Mouse (Mus musculus): ENCODE results near the gene H2afy2. TPM values are rescaled to one million over a fixed set of nuclear protein-coding genes. Genes with fewer than 3 reads are reported as not detected.

H2afy2 gene
- polyA plus RNA-seq, 1 experiment from 2014 or later = 118 TPM

- Histone ChIP-seq H3K9ac (ENCODE audit: low read depth, low read length) (no peak overlapping the region), H3K9me3 (ENCODE audit: control insufficient read depth, low read length) (no peaks in the 10 kb centered on the region), H3K4me3 (ENCODE audit: low read length) (no peak overlapping the region), H3K4me2 (replicated peaks; ENCODE audit: low read depth, low read length) (no peak overlapping the region), H3K36me3 (ENCODE audit: control insufficient read depth, insufficient read depth, low read length) (peaks cover 84% of the 10 kb centered on the region), H3K4me1 (ENCODE audit: control insufficient read depth, insufficient read depth, low read length) (no peaks in the 10 kb centered on the region), H3K27ac (ENCODE audit: low read depth, low read length) (no peak overlapping the region), H3K27me3 (ENCODE audit: control insufficient read depth, insufficient read depth, low read length) (no peaks in the 10 kb centered on the region)
- WGBS = 86% methylated on average over 8 of the region's 8 CpGs
- ATAC-seq (ENCODE audit: low FRiP score, low TSS enrichment) = no peak
Observed at GRCm38 (mm10) chr10:61689405-61689804, 94.5 kb downstream of the H2afy2 start.

Small RNA genes lying within 50 kb of the gene (microRNA-seq; reads per million reads assigned to microRNA genes)
- gene Mir5108 = not detected

Other genes starting within 250 kb of the H2afy2 start
- 0.27 TPM in 1 of 2 replicates, not detected in the other for gene Npffr1, start 188.7 kb downstream of the H2afy2 start, polyA plus RNA-seq (2014; fragmentation: Nextera tagmentation; extraction: Ambion mirVana)
- 205 and 217 TPM in 2 replicates for gene Ppa1, start 135.6 kb downstream of the H2afy2 start, polyA plus RNA-seq (2014; fragmentation: Nextera tagmentation; extraction: Ambion mirVana)
- 161 and 246 TPM in 2 replicates for gene Sar1a, start 103.8 kb downstream of the H2afy2 start, polyA plus RNA-seq (2014; fragmentation: Nextera tagmentation; extraction: Ambion mirVana)
- gene Tysnd1, start 88.6 kb downstream of the H2afy2 start, polyA plus RNA-seq (2014; fragmentation: Nextera tagmentation; extraction: Ambion mirVana) = 28.8 and 40.3 TPM in 2 replicates
- gene Aifm2, start 68.9 kb downstream of the H2afy2 start, polyA plus RNA-seq (2014; fragmentation: Nextera tagmentation; extraction: Ambion mirVana) = 10.1 and 15.1 TPM in 2 replicates
- 4.7 and 6.1 TPM in 2 replicates for gene Col13a1, start 195.0 kb upstream of the H2afy2 start, polyA plus RNA-seq (2014; fragmentation: Nextera tagmentation; extraction: Ambion mirVana)